Mouse (Mus musculus) lung, postnatal 10 days (tissue): ENCODE measurements around the gene Pttg1ip.

Experiments
- DNase-seq: peaks from one replicate; pipeline ENCODE4 v3.0.0; 2021

Gene Pttg1ip

GRCm38 (mm10) chr10:77569973-77570658, 11.4 kb upstream of the Pttg1ip start:
- DNase-seq, result no peak

- no peak for DNase-seq
These were observed 9.3 kb upstream of the Pttg1ip start for GRCm38 (mm10) chr10:77572225-77572624.

- no peak for DNase-seq
These were observed 8.4 kb upstream of the Pttg1ip start for GRCm38 (mm10) chr10:77573162-77573561.

- peak; percentile 33 for DNase-seq
These were observed 1.2 kb upstream of the Pttg1ip start for GRCm38 (mm10) chr10:77580027-77580920.

DNA sequence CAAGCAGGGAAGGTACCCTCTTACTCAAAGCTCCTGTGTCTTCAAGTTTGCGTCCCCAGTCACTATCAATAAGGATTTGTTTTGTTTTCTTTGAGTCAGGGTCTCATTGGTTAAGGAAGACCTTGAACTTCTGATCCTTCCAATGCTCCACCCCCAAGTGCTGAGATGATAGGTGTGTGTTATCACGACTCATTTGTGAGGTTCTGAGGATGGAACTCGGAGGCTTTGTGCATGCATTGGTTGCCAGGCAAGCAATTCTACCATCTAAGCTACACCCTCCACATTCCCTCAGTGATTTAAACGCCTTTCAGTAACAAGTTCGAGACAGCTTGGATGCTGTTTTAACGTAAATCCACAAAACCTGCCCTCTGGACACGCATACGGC, 505 bp upstream of the Pttg1ip start:
- no peak for DNase-seq

DNA sequence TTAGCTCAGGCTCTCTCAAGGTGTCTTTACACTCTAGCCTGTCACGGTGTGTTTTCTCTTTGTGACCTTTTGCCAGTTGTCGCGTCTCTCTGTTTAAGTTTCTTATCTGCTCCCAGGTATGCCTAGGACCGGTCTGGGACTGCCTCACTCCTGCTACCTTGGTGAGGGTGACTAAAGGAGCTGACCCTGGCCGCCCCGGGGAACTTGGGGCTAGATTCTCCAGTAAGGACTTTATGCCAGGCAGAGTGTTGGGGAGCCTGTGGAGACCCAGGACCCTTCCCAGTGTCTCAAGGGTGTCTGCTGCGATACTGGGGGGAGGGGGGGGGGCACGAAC, 732 bp downstream of the Pttg1ip start:
- DNase-seq, result no peak

DNA sequence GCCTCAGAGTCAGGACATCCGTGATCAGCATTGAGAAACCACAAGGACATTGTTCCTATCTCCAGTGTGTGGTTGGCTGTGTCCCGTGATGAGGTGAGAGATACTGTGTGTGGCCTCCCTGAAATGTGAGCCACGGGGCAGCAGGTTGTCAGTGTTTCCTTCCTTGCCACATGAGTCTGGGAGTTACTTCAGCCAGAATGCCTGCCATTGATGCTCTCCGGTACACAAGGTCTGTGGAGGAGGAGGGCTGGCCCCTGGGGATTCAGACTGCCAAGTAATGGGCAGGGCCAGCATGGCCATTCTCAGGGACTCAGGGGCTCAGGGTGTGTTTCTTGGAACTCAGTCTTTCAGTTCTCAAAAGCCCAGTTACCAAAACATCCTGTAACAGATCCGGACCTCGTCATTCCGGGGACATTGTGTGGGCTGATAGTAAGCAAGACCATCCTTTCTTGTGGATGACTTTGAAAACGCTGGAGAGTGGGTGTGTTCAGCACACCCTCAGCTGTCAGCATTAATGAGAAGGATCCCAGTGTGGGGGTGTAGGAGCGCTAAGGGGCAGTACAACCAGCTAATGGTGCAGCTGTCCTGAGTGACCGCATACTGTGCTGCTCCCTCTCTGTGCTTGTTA, 2.4 kb downstream of the Pttg1ip start:
- peak; percentile 61 for DNase-seq

GRCm38 (mm10) chr10:77586637-77587036, 5.1 kb downstream of the Pttg1ip start:
- DNase-seq, result no peak

DNA sequence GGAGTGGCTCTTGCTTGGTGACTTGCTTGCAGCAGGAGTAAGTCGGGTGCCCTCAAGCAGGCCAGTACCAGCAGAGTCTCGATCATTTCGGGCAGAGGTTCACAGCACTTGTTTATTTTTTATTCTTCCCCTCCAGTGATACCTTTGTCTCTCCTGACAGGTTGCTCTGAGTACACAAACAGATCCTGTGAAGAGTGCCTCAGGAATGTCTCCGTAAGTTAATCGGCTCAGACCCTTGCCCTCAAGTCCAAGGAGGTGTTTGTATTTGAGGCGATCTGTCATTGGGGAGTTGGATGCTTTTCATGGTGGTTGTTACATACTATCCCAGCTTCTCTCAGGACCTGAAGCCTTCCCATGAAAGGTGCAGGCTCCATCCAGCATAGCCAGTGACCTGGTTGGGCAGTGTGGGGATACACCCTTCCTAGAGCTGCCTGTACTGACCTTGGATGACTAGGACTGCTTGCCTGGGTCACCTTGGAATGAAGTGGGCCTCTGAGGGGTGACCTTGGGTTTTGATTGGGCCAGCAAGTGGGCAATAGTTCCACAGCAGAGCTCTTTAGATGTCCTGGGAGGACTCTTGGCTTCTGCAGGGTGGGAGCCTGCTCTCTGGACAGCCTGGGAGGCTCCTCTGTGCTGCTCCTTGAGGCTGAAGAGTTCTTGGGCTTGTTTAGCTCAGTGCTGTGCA, 5.7 kb downstream of the Pttg1ip start:
- DNase-seq, result no peak

GRCm38 (mm10) chr10:77588036-77588435, 6.5 kb downstream of the Pttg1ip start:
- no peak for DNase-seq

DNA sequence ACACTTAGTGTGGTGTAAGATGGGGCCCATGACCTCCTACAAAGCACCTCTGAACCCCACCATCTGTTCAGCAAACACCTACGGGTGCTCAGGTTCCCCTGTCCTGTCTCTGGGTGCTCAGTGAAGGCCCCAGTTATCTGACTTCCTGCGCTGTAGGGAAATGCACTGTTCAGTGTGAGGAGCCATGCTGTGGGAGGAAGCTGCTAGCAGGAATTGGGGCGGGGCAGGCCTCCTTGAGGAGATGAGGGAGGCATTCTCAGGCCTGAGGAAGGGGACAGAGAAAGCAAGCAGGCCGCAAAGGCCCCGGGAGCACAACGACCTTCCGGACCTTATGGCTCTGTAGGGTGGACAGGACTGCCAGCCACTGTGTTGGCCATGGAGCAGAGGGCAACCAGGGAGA, 7.6 kb downstream of the Pttg1ip start:
- no peak for DNase-seq

- DNase-seq, result no peak
These were observed 8.2 kb downstream of the Pttg1ip start for GRCm38 (mm10) chr10:77589749-77590148.

DNA sequence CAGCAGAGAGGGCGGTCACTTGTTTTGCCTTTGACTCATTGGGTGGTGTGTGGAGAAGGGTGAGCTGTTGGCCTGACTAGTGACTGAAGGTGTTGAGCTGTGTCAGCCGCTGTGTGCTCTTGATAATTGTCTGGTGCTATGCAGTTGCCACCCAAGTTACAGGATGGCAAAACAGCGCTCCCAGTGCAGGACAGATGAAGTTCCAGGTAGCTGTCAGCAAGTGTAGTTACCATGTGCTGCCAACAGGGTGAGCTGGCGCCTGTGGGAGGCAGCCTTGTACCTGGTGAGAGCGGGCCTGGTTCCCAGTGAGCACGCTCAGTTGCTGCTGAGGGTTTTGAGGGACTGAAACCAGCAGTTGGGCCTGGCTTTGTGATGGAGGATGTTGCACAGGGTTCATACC, 9.3 kb downstream of the Pttg1ip start:
- DNase-seq, result peak; percentile 66

DNA sequence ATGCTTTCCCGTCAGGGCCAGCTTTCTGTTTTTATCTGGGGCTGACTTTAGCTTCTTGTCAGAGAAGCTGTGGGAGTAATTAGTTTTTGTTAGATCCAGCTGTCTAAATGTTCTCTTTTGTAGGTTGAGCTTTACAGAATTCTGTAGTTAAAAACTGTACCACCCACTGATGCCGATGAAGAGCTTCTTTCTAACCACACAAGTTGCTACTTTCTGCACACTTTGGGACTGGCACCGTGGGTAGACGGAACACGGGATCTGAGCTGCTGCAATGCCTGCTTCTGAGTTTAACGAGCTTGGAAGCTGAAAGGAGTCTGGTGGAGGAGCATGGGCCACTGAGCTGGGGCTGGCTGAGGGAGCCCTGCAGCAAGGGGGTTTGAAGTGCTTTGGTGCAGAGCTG, 10.0 kb downstream of the Pttg1ip start:
- DNase-seq, result no peak

DNA sequence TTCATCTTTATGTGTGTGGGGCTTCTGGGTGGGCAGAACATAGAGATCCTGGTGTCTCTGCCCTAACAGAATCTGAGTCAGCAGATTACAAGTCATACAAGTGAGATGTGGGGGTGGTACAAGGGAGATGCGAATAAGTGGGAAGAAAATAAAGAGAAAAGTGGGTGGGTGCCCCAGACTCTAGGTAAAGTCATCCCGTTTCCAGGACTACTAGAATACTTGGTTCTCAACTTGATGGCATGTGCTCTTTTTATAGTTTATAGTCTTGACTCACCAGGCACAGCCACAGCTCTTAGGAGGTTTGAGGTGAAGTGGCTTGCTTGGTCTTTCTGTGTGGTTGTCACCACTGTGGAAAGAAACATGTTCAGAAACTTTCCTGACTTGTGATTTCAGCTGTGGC, 14.5 kb downstream of the Pttg1ip start:
- DNase-seq, result no peak

GRCm38 (mm10) chr10:77603021-77603420, 21.5 kb downstream of the Pttg1ip start:
- DNase-seq, result no peak

GRCm38 (mm10) chr10:77604111-77604510, 22.6 kb downstream of the Pttg1ip start:
- DNase-seq, result no peak

DNA sequence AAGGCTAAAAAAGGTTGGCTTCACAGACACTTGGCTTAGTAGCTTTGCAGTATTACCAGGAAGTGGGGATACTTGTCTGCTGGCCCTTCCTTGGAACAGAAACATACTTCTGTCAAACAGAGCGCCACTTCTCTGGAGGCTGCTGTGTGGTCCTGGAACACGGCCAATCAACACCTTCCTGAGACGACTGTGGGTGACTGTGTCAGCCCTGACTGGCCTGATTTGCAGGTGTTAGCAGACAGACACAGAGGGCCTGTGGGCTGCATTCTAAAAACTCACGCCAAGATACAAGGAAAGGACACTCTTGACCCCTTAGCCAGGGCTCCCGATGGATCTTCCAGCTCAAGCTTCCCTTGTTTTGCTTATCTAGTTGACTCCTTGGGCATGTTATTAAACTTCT, 23.4 kb downstream of the Pttg1ip start:
- DNase-seq, result peak; percentile 57

DNA sequence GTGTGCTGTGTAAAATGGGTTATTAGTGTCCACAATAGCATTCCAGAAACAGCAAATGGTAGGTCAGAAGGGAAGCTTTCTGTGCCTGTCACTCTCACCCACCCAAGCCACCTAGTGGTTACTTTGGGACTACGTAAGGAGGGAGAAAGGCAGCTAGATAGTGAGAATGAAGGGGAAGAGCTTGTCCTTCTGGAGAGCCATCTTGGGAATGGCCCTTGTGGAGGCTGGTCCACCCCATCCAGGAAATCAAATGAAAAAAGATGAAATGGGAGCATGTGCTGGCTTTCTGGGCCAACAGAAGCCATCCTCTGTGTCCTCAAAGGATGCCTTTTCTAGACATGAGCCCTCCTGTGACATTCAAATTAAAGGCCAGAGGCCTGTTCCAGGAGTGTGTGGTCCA, 23.8 kb downstream of the Pttg1ip start:
- DNase-seq, result peak; percentile 64

- DNase-seq, result peak; percentile 99
These were observed 24.6 kb downstream of the Pttg1ip start, which contains the start of the genes Sumo3 and Gm49325 for GRCm38 (mm10) chr10:77605908-77606826. TSS of gene Sumo3 (plus strand) at chr10:77606097. TSS of gene Gm49325 (plus strand) at chr10:77606197.

DNA sequence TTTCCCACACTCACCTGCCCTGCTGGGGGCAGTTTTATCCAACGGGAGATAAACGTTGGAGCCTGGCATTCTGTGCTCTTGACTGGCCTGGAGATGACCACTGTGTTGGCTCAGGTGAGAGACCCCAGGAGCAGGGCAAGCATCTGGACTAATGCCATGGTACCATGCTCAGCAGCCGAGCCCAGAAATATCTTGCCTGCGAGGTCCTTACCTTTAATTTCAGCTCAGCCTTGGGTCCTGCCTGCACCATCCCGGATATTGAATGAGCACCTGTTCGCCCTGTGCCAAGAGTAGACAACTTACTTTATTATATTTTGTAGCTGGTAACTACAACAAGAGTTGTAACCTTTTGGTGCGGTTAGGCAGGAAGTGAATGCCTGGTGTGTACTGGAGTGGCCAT, 25.3 kb downstream of the Pttg1ip start:
- no peak for DNase-seq

GRCm38 (mm10) chr10:77607441-77607840, 25.9 kb downstream of the Pttg1ip start:
- no peak for DNase-seq
